In the genomic region with DNA sequence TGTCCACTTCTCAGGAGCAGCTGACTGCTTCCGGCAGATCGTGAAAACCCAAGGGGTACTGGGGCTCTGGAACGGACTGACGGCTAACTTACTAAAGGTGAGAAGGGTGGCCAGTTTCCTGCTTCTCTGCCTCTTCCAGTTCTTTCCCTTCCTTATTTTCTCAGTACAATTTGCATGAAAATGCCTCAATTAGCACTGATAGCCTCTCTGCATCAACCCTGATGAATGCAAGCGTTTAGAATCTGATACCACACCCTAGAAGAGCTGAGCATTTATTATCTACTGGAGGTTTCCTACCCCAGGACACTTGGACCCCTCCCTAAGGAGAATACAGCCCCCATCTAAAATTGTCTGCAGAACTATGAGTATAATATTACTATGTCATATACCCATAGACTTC, we compare ENCODE assay signal across 27 mouse cellular contexts. TPM values are rescaled to one million over a fixed set of nuclear protein-coding genes. Genes with fewer than 3 reads are reported as not detected.
"Had no signal": no experiment of that assay in that cellular context is flagged by ENCODE, and none has a peak within 500 bp of the region (broad histone marks: within the 10 kb centered on the region; RNA-seq: fewer than 3 reads in every experiment).

No protein-coding gene starts in this region.

- H3K36me3 ChIP-seq: embryonic facial prominence, embryonic 10.5 days; embryonic facial prominence, embryonic 12.5 days; embryonic facial prominence, embryonic 13.5 days; embryonic facial prominence, embryonic 15.5 days; forebrain, embryonic 10.5 days; forebrain, embryonic 12.5 days; forebrain, embryonic 15.5 days; heart, embryonic 10.5 days had no signal

- H3K4me2 ChIP-seq: embryonic facial prominence, embryonic 12.5 days; embryonic facial prominence, embryonic 13.5 days; embryonic facial prominence, embryonic 15.5 days; forebrain, embryonic 12.5 days; forebrain, embryonic 15.5 days had no signal

- H3K9me3 ChIP-seq: embryonic facial prominence, embryonic 10.5 days; embryonic facial prominence, embryonic 12.5 days; embryonic facial prominence, embryonic 13.5 days; embryonic facial prominence, embryonic 15.5 days; forebrain, embryonic 10.5 days; forebrain, embryonic 12.5 days; forebrain, embryonic 15.5 days; heart, embryonic 10.5 days had no signal

- ATAC-seq: forebrain, embryonic 14.5 days; forebrain, embryonic 15.5 days; forebrain, embryonic 16.5 days; forebrain, postnatal 0 days had no signal

- DNase-seq: cerebellum, adult 9-11 months; cerebellum, postnatal 10 days; cerebellum, postnatal 14 days; cerebellum, postnatal 25 days; cerebellum, postnatal 36 days; embryo, embryonic 11 days; forebrain, postnatal 0 days; gastrocnemius, adult 2 months; gastrocnemius, postnatal 10 days; gastrocnemius, postnatal 14 days; gastrocnemius, postnatal 25 days; gastrocnemius, postnatal 36 days; heart, adult 18-20 months; heart, adult 2 months had no signal

- H3K27ac ChIP-seq: embryonic facial prominence, embryonic 10.5 days; embryonic facial prominence, embryonic 12.5 days; embryonic facial prominence, embryonic 13.5 days; embryonic facial prominence, embryonic 15.5 days; forebrain, embryonic 10.5 days; forebrain, embryonic 12.5 days; forebrain, embryonic 15.5 days; gastrocnemius, adult 2 months; heart, adult 2 months; heart, embryonic 10.5 days had no signal

- H3K27me3 ChIP-seq: embryonic facial prominence, embryonic 12.5 days; embryonic facial prominence, embryonic 13.5 days; embryonic facial prominence, embryonic 15.5 days; forebrain, embryonic 12.5 days; forebrain, embryonic 15.5 days had no signal

- H3K9ac ChIP-seq: embryonic facial prominence, embryonic 12.5 days; embryonic facial prominence, embryonic 13.5 days; embryonic facial prominence, embryonic 15.5 days; forebrain, embryonic 12.5 days; forebrain, embryonic 15.5 days; forebrain, postnatal 0 days had no signal

- H3K4me1 ChIP-seq: embryonic facial prominence, embryonic 10.5 days; embryonic facial prominence, embryonic 12.5 days; embryonic facial prominence, embryonic 13.5 days; embryonic facial prominence, embryonic 15.5 days; forebrain, embryonic 10.5 days; forebrain, embryonic 12.5 days; forebrain, embryonic 15.5 days; heart, embryonic 10.5 days had no signal

- H3K4me3 ChIP-seq: embryonic facial prominence, embryonic 10.5 days; embryonic facial prominence, embryonic 12.5 days; embryonic facial prominence, embryonic 13.5 days; embryonic facial prominence, embryonic 15.5 days; erythroblast, embryonic 14.5 days; forebrain, embryonic 10.5 days; forebrain, embryonic 12.5 days; forebrain, embryonic 15.5 days; gastrocnemius, adult 2 months; heart, adult 2 months; heart, embryonic 10.5 days had no signal

RNA-seq across cellular contexts. Expression of gene Slc25a43, which starts 32.1 kb away (rescaled TPM):
- total RNA-seq: common myeloid progenitor, adult 5-6 weeks; gastrocnemius, adult 18-20 months; gastrocnemius, adult 2 months; heart, adult 2 months had no signal
- polyA plus RNA-seq: erythroblast, embryonic 14.5 days had no signal
